Mouse (Mus musculus) lung, embryonic 16.5 days (tissue): Measurements from ENCODE around the gene Arid1b. TPM values are rescaled to one million over a fixed set of nuclear protein-coding genes. Genes with fewer than 3 reads are reported as not detected.

Experiments
- ATAC-seq: fragments of 200-750 bp; cut with Nextera tagmentation; 2 replicates; pipeline ENCODE4 v1.8.0; 2017; ENCODE audit warnings: low read depth, mild to moderate bottlenecking, moderate library complexity
- H3K27ac ChIP-seq: fragments of 300-500 bp; sonication (generic); 2 replicates; pipeline ENCODE4 v1.5.1; 2014; ENCODE audit warnings: mild to moderate bottlenecking, control low read depth, low read length
- H3K27me3 ChIP-seq: fragments of 300-500 bp; sonication (generic); 2 replicates; pipeline ENCODE4 v1.6.1; 2014; ENCODE audit warnings: low read depth, low read length, mixed read lengths; ENCODE audit not compliant: control insufficient read depth, insufficient read depth
- H3K36me3 ChIP-seq: fragments of 300-500 bp; sonication (generic); 2 replicates; pipeline ENCODE4 v1.6.1; 2014; ENCODE audit warnings: low read length; ENCODE audit not compliant: control insufficient read depth, insufficient read depth
- H3K4me1 ChIP-seq: fragments of 300-500 bp; sonication (generic); replicated peaks from 2 replicates; pipeline ENCODE4 v1.6.1; 2014; ENCODE audit warnings: low read length, mixed read lengths; ENCODE audit not compliant: control insufficient read depth, insufficient read depth
- H3K4me2 ChIP-seq: fragments of 300-500 bp; sonication (generic); 2 replicates; pipeline ENCODE4 v1.6.1; 2014; ENCODE audit warnings: low read depth, low read length, control low read depth
- H3K4me3 ChIP-seq: fragments of 300-500 bp; sonication (generic); 2 replicates; pipeline ENCODE4 v1.5.1; 2014; ENCODE audit warnings: mild to moderate bottlenecking, low read length, control low read depth
- H3K9ac ChIP-seq: fragments of 300-500 bp; sonication (generic); 2 replicates; pipeline ENCODE4 v1.6.1; 2014; ENCODE audit warnings: low read length, control low read depth
- H3K9me3 ChIP-seq: fragments of 300-500 bp; sonication (generic); 2 replicates; pipeline ENCODE4 v1.6.1; 2016; ENCODE audit warnings: low read length; ENCODE audit not compliant: control insufficient read depth
- WGBS: fragments of 180-500 bp; shearing (Covaris S2); extraction: QIAGEN DNeasy Blood & Tissue Kit; methylation state at CpG from one replicate; pipeline ENCODE4 v1.1.7; 2014; 5-methylcytosine and 5-hydroxymethylcytosine counted together
- polyA plus RNA-seq: library from polyadenylated mRNA; unstranded; fragments of >200 nt; fragmentation: Nextera tagmentation; extraction: Ambion mirVana; gene quantifications from 2 replicates; pipeline ENCODE4 v1.2.1, GENCODE M21; 2015

The Arid1b gene
- polyA plus RNA-seq, 1 experiment from 2014 or later: 10.2 TPM

GRCm38 (mm10) chr17:5178534-5178933, 184.4 kb downstream of the Arid1b start:
- H3K36me3 ChIP-seq: no peaks in the 10 kb centered on the region
- peaks cover 20% of the 10 kb centered on the region for H3K4me1 ChIP-seq
- no peak overlapping the region for H3K4me3 ChIP-seq
- ATAC-seq: no peak
- 78% methylated on average over 10 of the region's 10 CpGs for WGBS
- H3K4me2 ChIP-seq: no peak overlapping the region
- H3K27ac ChIP-seq: no peak overlapping the region
- H3K27me3 ChIP-seq: no peaks in the 10 kb centered on the region
- no peaks in the 10 kb centered on the region for H3K9me3 ChIP-seq
- H3K9ac ChIP-seq: no peak overlapping the region

GRCm38 (mm10) chr17:5179004-5179403, 184.9 kb downstream of the Arid1b start:
- Histone ChIP-seq H3K4me3 (no peak overlapping the region), H3K4me2 (no peak overlapping the region), H3K27ac (no peak overlapping the region), H3K36me3 (no peaks in the 10 kb centered on the region), H3K9me3 (no peaks in the 10 kb centered on the region), H3K9ac (no peak overlapping the region), H3K4me1 (peaks cover 20% of the 10 kb centered on the region), H3K27me3 (no peaks in the 10 kb centered on the region)
- 47% methylated on average over 7 of the region's 7 CpGs for WGBS
- no peak for ATAC-seq

GRCm38 (mm10) chr17:5179412-5179811, 185.3 kb downstream of the Arid1b start:
- Histone ChIP-seq H3K9me3 (no peaks in the 10 kb centered on the region), H3K27me3 (no peaks in the 10 kb centered on the region), H3K36me3 (no peaks in the 10 kb centered on the region), H3K27ac (0 out of 2 replicates have a peak overlapping the region, but pooled peaks have one; percentile 4), H3K9ac (no peak overlapping the region), H3K4me3 (no peak overlapping the region), H3K4me2 (no peak overlapping the region), H3K4me1 (peaks cover 20% of the 10 kb centered on the region)
- no peak for ATAC-seq
- 71% methylated on average over 5 of the region's 5 CpGs for WGBS

GRCm38 (mm10) chr17:5179925-5180525, 185.9 kb downstream of the Arid1b start:
- H3K27me3 ChIP-seq: no peaks in the 10 kb centered on the region
- WGBS: 84% methylated on average over 4 of the region's 4 CpGs
- no peak overlapping the region for H3K9ac ChIP-seq
- no peaks in the 10 kb centered on the region for H3K36me3 ChIP-seq
- 0 out of 2 replicates have a peak, but pooled peaks have one; percentile 32 for ATAC-seq
- no peak overlapping the region for H3K4me2 ChIP-seq
- H3K9me3 ChIP-seq: no peaks in the 10 kb centered on the region
- H3K4me1 ChIP-seq: peaks cover 18% of the 10 kb centered on the region
- no peak overlapping the region for H3K27ac ChIP-seq
- H3K4me3 ChIP-seq: no peak overlapping the region

- H3K4me1 ChIP-seq: peaks cover 18% of the 10 kb centered on the region
- no peak overlapping the region for H3K4me2 ChIP-seq
- no peak overlapping the region for H3K27ac ChIP-seq
These were observed 186.8 kb downstream of the Arid1b start for GRCm38 (mm10) chr17:5180925-5181324.

GRCm38 (mm10) chr17:5182493-5182892, 188.4 kb downstream of the Arid1b start:
- no peaks in the 10 kb centered on the region for H3K36me3 ChIP-seq
- 73% methylated on average over 4 of the region's 4 CpGs for WGBS
- H3K4me2 ChIP-seq: no peak overlapping the region
- H3K4me1 ChIP-seq: peaks cover 13% of the 10 kb centered on the region
- no peaks in the 10 kb centered on the region for H3K27me3 ChIP-seq
- H3K4me3 ChIP-seq: no peak overlapping the region
- no peak overlapping the region for H3K9ac ChIP-seq
- H3K27ac ChIP-seq: no peak overlapping the region
- no peak for ATAC-seq
- H3K9me3 ChIP-seq: no peaks in the 10 kb centered on the region

More at GRCm38 (mm10) chr17:5180925-5181324, 186.8 kb downstream of the Arid1b start:
- no peak overlapping the region for H3K9ac ChIP-seq
- no peaks in the 10 kb centered on the region for H3K9me3 ChIP-seq
- no peak overlapping the region for H3K4me3 ChIP-seq
- no peaks in the 10 kb centered on the region for H3K36me3 ChIP-seq
- 66% methylated on average over 6 of the region's 6 CpGs for WGBS
- no peak for ATAC-seq
- no peaks in the 10 kb centered on the region for H3K27me3 ChIP-seq

- Histone ChIP-seq H3K4me3 (no peak overlapping the region), H3K9me3 (no peaks in the 10 kb centered on the region), H3K4me1 (peaks cover 2% of the 10 kb centered on the region; the same call in 1 of the 2 replicates), H3K4me2 (no peak overlapping the region), H3K27me3 (no peaks in the 10 kb centered on the region), H3K9ac (no peak overlapping the region), H3K27ac (no peak overlapping the region), H3K36me3 (no peaks in the 10 kb centered on the region)
- ATAC-seq: no peak
- WGBS: 82% methylated on average over 4 of the region's 4 CpGs
These were observed 191.4 kb downstream of the Arid1b start for GRCm38 (mm10) chr17:5185501-5185900.

- Histone ChIP-seq H3K27ac (no peak overlapping the region), H3K9me3 (no peaks in the 10 kb centered on the region), H3K4me1 (peaks cover 3% of the 10 kb centered on the region; the same call in 1 of the 2 replicates), H3K36me3 (no peaks in the 10 kb centered on the region), H3K4me3 (no peak overlapping the region), H3K9ac (no peak overlapping the region), H3K27me3 (no peaks in the 10 kb centered on the region), H3K4me2 (no peak overlapping the region)
- ATAC-seq: no peak
- WGBS: 87% methylated on average over 2 of the region's 2 CpGs
These were observed 193.4 kb downstream of the Arid1b start for GRCm38 (mm10) chr17:5187546-5187945.

- Histone ChIP-seq H3K27ac (no peak overlapping the region), H3K4me2 (no peak overlapping the region), H3K4me3 (no peak overlapping the region), H3K4me1 (peaks cover 3% of the 10 kb centered on the region; the same call in 1 of the 2 replicates), H3K36me3 (no peaks in the 10 kb centered on the region), H3K27me3 (no peaks in the 10 kb centered on the region), H3K9me3 (no peaks in the 10 kb centered on the region), H3K9ac (no peak overlapping the region)
- WGBS: 71% methylated on average over 7 of the region's 7 CpGs
- ATAC-seq: no peak
These were observed 194.3 kb downstream of the Arid1b start for GRCm38 (mm10) chr17:5188400-5188799.
